Mouse (Mus musculus) intestine, embryonic 14.5 days (tissue): ENCODE results near the gene Kmt2c. TPM values are rescaled to one million over a fixed set of nuclear protein-coding genes. Genes with fewer than 3 reads are reported as not detected.

Experiments used
- ATAC-seq: fragments of 200-750 bp; cut with Nextera tagmentation; replicated peaks from 2 replicates; pipeline ENCODE4 v1.8.0; 2017; ENCODE audit warnings: low read depth, moderate number of reproducible peaks, moderate TSS enrichment, moderate library complexity; ENCODE audit not compliant: low FRiP score, low TSS enrichment
- DNase-seq: peaks from one replicate; pipeline ENCODE4 v3.0.0-alpha.2; 2018; ENCODE audit warnings: low spot score
- H3K27ac ChIP-seq: fragments of 300-500 bp; sonication (generic); 2 replicates; pipeline ENCODE4 v1.5.1; 2014; ENCODE audit warnings: low read depth, mild to moderate bottlenecking, control low read depth
- H3K27me3 ChIP-seq: fragments of 300-500 bp; sonication (generic); replicated peaks from 2 replicates; pipeline ENCODE4 v1.6.1; 2014; ENCODE audit warnings: low read length, control low read depth; ENCODE audit not compliant: control insufficient read depth, insufficient read depth
- H3K36me3 ChIP-seq: fragments of 300-500 bp; sonication (generic); 2 replicates; pipeline ENCODE4 v1.6.1; 2014; ENCODE audit warnings: low read length, control low read depth; ENCODE audit not compliant: control insufficient read depth, insufficient read depth
- H3K4me1 ChIP-seq: fragments of 300-500 bp; sonication (generic); replicated peaks from 2 replicates; pipeline ENCODE4 v1.6.1; 2014; ENCODE audit warnings: low read length, control low read depth, mixed read lengths; ENCODE audit not compliant: control insufficient read depth, insufficient read depth
- H3K4me2 ChIP-seq: fragments of 300-500 bp; sonication (generic); 2 replicates; pipeline ENCODE4 v1.6.1; 2014; ENCODE audit warnings: low read length
- H3K4me3 ChIP-seq: fragments of 300-500 bp; sonication (generic); 2 replicates; pipeline ENCODE4 v1.5.1; 2014; ENCODE audit warnings: low read depth, low read length, control low read depth, mixed read lengths
- H3K9ac ChIP-seq: fragments of 300-500 bp; sonication (generic); 2 replicates; pipeline ENCODE4 v1.6.1; 2014; ENCODE audit warnings: mild to moderate bottlenecking, low read length
- H3K9me3 ChIP-seq: fragments of 300-500 bp; sonication (generic); 2 replicates; pipeline ENCODE4 v1.6.1; 2016; ENCODE audit warnings: low read length, control low read depth; ENCODE audit not compliant: control insufficient read depth
- WGBS: fragments of 180-500 bp; shearing (Covaris S2); extraction: QIAGEN DNeasy Blood & Tissue Kit; methylation state at CpG from one replicate; pipeline ENCODE4 v1.1.7; 2014; 5-methylcytosine and 5-hydroxymethylcytosine counted together
- polyA plus RNA-seq: library from polyadenylated mRNA; unstranded; fragments of >200 nt; fragmentation: Nextera tagmentation; extraction: Ambion mirVana; gene quantifications from 2 replicates; pipeline ENCODE4 v1.2.1, GENCODE M21; 2014

Gene Kmt2c
- polyA plus RNA-seq, 1 experiment from 2014 or later = 19.7 TPM

DNA sequence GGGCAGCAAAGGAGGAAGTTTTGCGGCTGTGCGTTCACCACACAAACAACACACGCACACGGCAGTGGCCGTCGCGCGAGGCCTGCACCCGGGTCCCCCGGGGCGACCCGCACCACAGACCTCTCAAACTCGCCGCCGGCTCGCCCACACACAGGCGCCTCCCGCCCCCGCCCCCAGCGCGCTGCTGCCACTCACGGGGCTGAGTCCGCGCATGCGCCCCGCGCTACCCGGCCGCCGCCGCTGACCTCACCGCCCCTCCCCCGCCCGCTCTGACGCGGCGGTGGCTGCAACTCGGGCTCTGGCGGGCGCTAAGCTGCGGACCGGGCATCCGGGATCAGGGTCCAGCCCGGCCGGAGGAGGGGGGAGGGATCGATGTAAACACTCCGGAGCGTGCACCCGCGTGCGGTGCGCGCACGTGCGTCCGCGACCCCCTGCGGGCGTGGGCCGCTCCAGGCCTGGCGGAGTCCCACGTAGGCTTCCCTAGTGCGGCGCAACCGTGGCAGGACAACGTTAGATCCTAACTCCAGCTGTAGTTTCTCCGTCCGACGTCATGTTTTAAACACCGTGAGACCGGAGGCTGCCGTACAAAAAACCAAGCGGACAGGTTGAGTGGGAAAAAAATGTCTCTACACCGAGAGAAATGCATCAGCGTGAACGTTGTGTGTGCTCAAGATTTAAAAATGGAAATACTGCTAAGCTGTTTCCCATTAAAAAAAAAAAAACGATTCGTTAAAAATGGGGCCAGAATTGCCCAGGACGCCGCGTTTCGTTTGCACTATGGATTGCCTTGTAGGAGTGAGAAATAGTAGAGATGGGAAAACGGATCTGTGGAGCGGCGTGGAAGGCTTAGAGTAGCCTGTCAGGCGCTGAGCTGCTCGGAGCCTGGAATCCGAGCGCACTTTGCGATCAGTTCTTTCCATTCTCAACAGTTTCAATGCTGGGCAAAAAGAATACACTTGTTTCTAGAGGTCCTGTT, 1.1 kb upstream of the Kmt2c start:
- WGBS = under 1% methylated on average over 87 of the region's 90 CpGs
- Histone ChIP-seq H3K36me3 (no peaks in the 10 kb centered on the region), H3K4me2 (peak overlapping the region; percentile 66), H3K9me3 (no peaks in the 10 kb centered on the region), H3K9ac (peak overlapping the region; percentile 82), H3K27me3 (no peaks in the 10 kb centered on the region), H3K4me3 (peak overlapping the region; percentile 95), H3K27ac (peak overlapping the region; percentile 99), H3K4me1 (peaks cover 4% of the 10 kb centered on the region)
- peak; percentile 97 for DNase-seq
- ATAC-seq = peak; percentile 89

DNA sequence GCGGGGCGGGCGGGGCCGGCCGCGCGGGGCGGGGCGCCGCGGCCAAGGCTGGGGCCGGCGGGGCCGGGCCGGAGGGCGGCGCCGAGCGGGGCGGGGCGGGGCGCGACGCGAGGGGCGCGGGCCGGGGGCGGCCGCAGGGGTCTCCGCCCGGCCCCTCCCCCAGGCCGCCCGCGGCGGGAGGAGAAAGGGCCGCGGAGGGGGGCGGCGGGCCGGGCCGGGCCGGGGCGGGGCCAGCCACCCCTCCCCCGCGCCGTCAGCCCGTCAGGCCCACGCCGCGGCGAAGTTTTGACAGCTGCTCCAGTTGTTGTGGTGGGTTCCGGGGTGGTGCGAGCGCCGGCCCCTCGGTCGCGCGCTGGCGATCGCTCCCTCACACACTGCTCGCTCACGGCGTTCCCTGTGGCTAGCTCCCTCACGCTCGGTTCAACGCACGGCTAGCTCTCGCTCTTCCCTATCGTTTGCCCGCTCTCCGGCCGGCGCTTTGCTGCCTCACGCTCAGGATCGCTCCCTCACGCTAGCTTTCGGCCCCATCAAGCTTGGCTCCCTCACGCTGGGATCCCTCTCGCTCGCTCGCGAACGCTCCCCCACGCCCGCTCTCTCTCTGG, 339 bp upstream of the Kmt2c start:
- Histone ChIP-seq H3K4me1 (peaks cover 4% of the 10 kb centered on the region), H3K4me2 (peak overlapping the region; percentile 55), H3K9ac (peak overlapping the region; percentile 95), H3K9me3 (no peaks in the 10 kb centered on the region), H3K27ac (peak overlapping the region; percentile 99), H3K4me3 (peak overlapping the region; percentile 95), H3K27me3 (no peaks in the 10 kb centered on the region), H3K36me3 (no peaks in the 10 kb centered on the region)
- ATAC-seq (peak; percentile 89), DNase-seq (no peak)
- 1% methylated on average over 36 of the region's 87 CpGs for WGBS

DNA sequence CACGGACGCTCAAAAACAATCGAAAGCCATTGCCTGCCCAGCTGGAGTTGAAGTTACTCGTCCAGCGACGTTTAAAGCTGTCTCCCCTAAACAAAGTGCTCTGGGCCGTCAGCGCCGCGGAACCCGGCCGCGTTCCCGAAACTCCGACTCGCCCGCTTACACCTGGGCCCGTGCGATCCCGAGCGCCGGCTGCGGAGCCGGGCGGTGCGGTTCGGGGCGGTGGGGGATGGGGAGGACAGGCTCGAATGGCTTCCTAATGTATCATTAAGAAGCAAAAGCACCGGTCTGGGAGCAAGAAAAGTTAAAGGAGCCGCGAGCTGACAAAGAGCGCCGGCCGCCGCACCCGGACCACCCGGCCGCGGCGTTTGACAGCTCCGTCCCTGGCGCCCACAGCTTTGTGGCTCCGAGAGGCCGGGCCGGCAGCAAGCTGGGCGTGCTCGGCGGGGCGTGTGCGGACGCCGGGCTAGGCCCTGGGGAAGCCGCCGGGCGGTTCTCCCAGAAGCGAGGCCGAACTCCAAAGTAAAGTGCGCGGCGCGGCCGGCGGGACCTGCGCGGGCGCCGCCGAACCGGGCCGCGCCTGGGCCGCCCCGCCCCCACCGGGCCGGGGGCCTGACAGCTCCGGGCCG, 750 bp downstream of the Kmt2c start:
- H3K4me1 ChIP-seq = peaks cover 4% of the 10 kb centered on the region
- no peaks in the 10 kb centered on the region for H3K36me3 ChIP-seq
- ATAC-seq (peak; percentile 1; the same call in 1 of the 2 replicates), DNase-seq (peak; percentile 87)
- H3K27me3 ChIP-seq = no peaks in the 10 kb centered on the region
- peak overlapping the region; percentile 80 for H3K4me2 ChIP-seq
- H3K27ac ChIP-seq = peak overlapping the region; percentile 99
- peak overlapping the region; percentile 95 for H3K4me3 ChIP-seq
- under 1% methylated on average over 64 of the region's 78 CpGs for WGBS
- H3K9me3 ChIP-seq = no peaks in the 10 kb centered on the region
- H3K9ac ChIP-seq = peak overlapping the region; percentile 95

DNA sequence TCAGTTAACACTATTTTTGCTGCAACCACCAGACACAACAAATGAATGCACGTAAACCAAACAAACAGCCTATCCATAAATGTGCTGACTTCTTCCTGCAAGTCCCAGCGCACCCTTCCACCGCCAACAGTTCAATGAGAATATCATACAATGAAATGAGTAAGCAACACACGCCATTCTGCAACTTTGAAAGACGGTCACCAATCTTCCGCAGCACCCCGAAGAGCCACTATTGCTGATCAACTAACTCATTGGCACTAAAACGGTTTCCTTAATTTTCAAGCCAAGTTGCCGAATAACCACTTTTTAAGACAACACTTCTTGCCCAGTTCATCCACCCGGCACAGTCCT, 1.2 kb downstream of the Kmt2c start:
- Histone ChIP-seq H3K4me2 (peak overlapping the region; percentile 80), H3K4me1 (peaks cover 4% of the 10 kb centered on the region), H3K27ac (peak overlapping the region; percentile 99; the same call in 1 of the 2 replicates), H3K4me3 (peak overlapping the region; percentile 95), H3K36me3 (no peaks in the 10 kb centered on the region), H3K27me3 (no peaks in the 10 kb centered on the region), H3K9ac (peak overlapping the region; percentile 95), H3K9me3 (no peaks in the 10 kb centered on the region)
- ATAC-seq (no peak), DNase-seq (no peak)
- WGBS = under 1% methylated on average over 10 of the region's 10 CpGs

DNA sequence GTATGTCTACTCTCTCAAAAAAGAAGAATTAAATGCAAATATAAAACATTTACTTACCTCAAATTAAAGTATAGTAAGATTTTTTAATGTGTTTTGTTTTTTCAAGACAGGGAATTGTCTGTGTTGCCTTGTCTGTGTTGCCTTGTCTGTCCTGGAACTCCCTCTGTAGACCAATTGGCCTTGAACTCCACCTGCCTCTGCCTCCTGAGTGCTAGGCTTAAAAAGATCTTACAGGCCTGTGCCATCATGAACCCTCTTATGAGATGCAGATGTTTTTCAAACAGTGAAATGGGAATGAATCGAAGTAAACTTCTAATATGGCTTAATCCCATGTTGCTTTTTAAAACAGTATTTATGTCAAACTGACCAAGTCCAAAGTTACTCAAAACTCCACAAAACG, 1.9 kb downstream of the Kmt2c start:
- ATAC-seq (no peak), DNase-seq (no peak)
- Histone ChIP-seq H3K9ac (0 out of 2 replicates have a peak overlapping the region, but pooled peaks have one; percentile 95), H3K27ac (no peak overlapping the region), H3K4me2 (peak overlapping the region; percentile 80), H3K36me3 (no peaks in the 10 kb centered on the region), H3K4me3 (peak overlapping the region; percentile 95), H3K27me3 (no peaks in the 10 kb centered on the region), H3K4me1 (peaks cover 5% of the 10 kb centered on the region), H3K9me3 (no peaks in the 10 kb centered on the region)
- WGBS = 44% methylated on average over 2 of the region's 2 CpGs

DNA sequence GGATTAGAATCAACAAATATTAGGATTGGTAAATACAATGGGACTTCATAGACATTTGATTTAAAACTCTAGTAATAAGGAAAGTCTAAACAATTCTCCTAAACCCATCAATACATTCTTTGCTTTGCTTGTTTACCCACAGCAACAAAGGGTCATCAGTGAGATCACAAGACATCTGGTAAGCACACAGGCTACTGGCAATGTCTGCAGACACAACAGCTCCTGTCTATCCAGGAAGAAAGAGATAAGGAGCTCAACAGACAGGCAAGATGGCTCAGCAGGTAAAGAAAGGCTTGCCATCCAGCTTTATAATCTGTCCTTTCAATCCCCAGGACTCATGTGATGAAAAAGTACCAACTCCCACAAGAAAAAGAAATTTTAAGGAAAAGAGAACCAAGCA, 19.7 kb downstream of the Kmt2c start:
- no peaks in the 10 kb centered on the region for H3K36me3 ChIP-seq
- H3K4me1 ChIP-seq = no peaks in the 10 kb centered on the region
- no peak overlapping the region for H3K4me3 ChIP-seq
- H3K27me3 ChIP-seq = no peaks in the 10 kb centered on the region
- no peak overlapping the region for H3K27ac ChIP-seq
- H3K9me3 ChIP-seq = no peaks in the 10 kb centered on the region
- DNase-seq (no peak), ATAC-seq (no peak)
- H3K9ac ChIP-seq = no peak overlapping the region
- no peak overlapping the region for H3K4me2 ChIP-seq

DNA sequence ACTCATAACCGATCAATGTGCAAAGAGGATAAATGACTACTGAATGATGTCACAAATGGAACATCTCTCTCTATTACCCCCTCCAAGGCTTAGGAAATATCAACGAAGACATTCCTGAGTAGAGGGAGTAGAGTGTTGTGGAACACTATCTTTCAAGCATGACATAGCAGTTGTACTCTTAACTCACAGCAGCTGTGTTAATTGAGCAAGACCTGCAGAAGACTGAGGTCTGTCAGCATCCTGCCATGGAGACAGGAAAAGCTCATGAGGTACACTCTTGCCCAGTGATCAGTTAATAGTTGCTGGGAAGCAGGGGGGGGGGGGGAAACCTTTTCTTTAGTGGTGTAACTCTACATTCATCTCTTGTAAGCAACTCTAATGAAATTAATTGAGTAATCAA, 22.8 kb downstream of the Kmt2c start:
- Histone ChIP-seq H3K4me1 (0 out of 2 replicates have a peak, but pooled peaks cover 8% of the 10 kb centered on the region), H3K9ac (no peak overlapping the region), H3K4me3 (no peak overlapping the region), H3K4me2 (no peak overlapping the region), H3K36me3 (no peaks in the 10 kb centered on the region), H3K27ac (no peak overlapping the region), H3K9me3 (no peaks in the 10 kb centered on the region), H3K27me3 (no peaks in the 10 kb centered on the region)
- DNase-seq (no peak), ATAC-seq (no peak)
- WGBS = 75% methylated on average over 2 of the region's 2 CpGs

DNA sequence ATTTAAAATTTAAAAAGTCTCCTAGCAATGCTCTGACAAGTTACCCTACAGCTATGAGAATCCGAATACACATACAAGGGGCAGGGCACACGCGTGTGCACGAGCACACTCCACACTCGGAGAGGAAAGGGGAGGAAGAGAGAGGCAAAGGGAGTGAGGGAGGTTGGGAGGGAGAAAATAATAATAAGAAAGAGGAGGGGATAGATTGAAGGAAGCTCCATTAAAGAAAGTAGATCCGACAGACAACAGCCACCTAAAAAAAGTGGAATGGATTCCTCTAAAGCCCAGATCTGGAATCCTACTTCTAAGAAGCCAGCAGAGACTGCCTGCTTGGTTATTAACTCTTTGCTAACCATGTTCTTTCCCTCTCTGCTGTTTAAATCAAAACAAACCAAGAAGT, 26.5 kb downstream of the Kmt2c start:
- peak; percentile 56 for DNase-seq
- 0% methylated on average over 6 of the region's 6 CpGs for WGBS
- peak; percentile 50; the same call in 1 of the 2 replicates for ATAC-seq

More for the DNA sequence above, 26.5 kb downstream of the Kmt2c start:
- no peaks in the 10 kb centered on the region for H3K9me3 ChIP-seq
- H3K4me3 ChIP-seq = peak overlapping the region; percentile 39
- no peaks in the 10 kb centered on the region for H3K36me3 ChIP-seq
- H3K4me1 ChIP-seq = 0 out of 2 replicates have a peak, but pooled peaks cover 8% of the 10 kb centered on the region
- peak overlapping the region; percentile 46 for H3K4me2 ChIP-seq
- peak overlapping the region; percentile 48; the same call in 1 of the 2 replicates for H3K27ac ChIP-seq
- no peaks in the 10 kb centered on the region for H3K27me3 ChIP-seq
- H3K9ac ChIP-seq = peak overlapping the region; percentile 18; the same call in 1 of the 2 replicates
